In genomic region chr7:27296518-27296917, GRCm38 (mm10) we compare ENCODE assay signal across 25 mouse cellular contexts. TPM values are rescaled to one million over a fixed set of nuclear protein-coding genes. Genes with fewer than 3 reads are reported as not detected.
DNase-seq lines count a peak whose midpoint lies in the region; ATAC-seq and TF ChIP-seq lines count a peak whose summit lies in the region.
"Had no signal": no experiment of that assay in that cellular context is flagged by ENCODE, and none has a peak within 500 bp of the region (broad histone marks: within the 10 kb centered on the region; RNA-seq: fewer than 3 reads in every experiment).

No protein-coding gene starts in this region.

- no peaks in the 10 kb centered on the region for H3K36me3 ChIP-seq in stomach, postnatal 0 days (ENCODE audit: control insufficient read depth, insufficient read depth, low read length)
- H3K36me3 ChIP-seq in intestine, embryonic 16.5 days (ENCODE audit: control insufficient read depth, insufficient read depth, low read length), result no peaks in the 10 kb centered on the region
- H3K36me3 ChIP-seq: embryonic facial prominence, embryonic 12.5 days; embryonic facial prominence, embryonic 15.5 days; G1E; hindbrain, embryonic 10.5 days; hindbrain, embryonic 13.5 days; intestine, embryonic 15.5 days had no signal

- no peaks in the 10 kb centered on the region for H3K27me3 ChIP-seq in stomach, postnatal 0 days (ENCODE audit: control insufficient read depth, insufficient read depth, low read length)
- no peaks in the 10 kb centered on the region for H3K27me3 ChIP-seq in intestine, embryonic 16.5 days (replicated peaks; ENCODE audit: control insufficient read depth, insufficient read depth, low read length)
- H3K27me3 ChIP-seq: embryonic facial prominence, embryonic 12.5 days; embryonic facial prominence, embryonic 15.5 days; intestine, embryonic 15.5 days had no signal

- H3K9me3 ChIP-seq in stomach, postnatal 0 days (ENCODE audit: control insufficient read depth, low read length), result no peaks in the 10 kb centered on the region
- H3K9me3 ChIP-seq in intestine, embryonic 16.5 days (ENCODE audit: control insufficient read depth, low read length), result no peaks in the 10 kb centered on the region
- H3K9me3 ChIP-seq: embryonic facial prominence, embryonic 15.5 days; G1E; hindbrain, embryonic 13.5 days; intestine, embryonic 15.5 days had no signal

- no peak overlapping the region for H3K4me2 ChIP-seq in stomach, postnatal 0 days (replicated peaks; ENCODE audit: low read depth)
- no peak overlapping the region for H3K4me2 ChIP-seq in intestine, embryonic 16.5 days (ENCODE audit: low read depth, low read length)
- H3K4me2 ChIP-seq: embryonic facial prominence, embryonic 12.5 days; embryonic facial prominence, embryonic 15.5 days; heart, embryonic 11.5 days; hindbrain, embryonic 13.5 days; intestine, embryonic 15.5 days had no signal

- H3K27ac ChIP-seq in gastrocnemius, adult 2 months, result peak overlapping the region; percentile 20; the same call in 1 of the 2 replicates
- H3K27ac ChIP-seq in stomach, postnatal 0 days (replicated peaks), result no peak overlapping the region
- H3K27ac ChIP-seq in intestine, embryonic 16.5 days (ENCODE audit: low read length), result no peak overlapping the region
- H3K27ac ChIP-seq: embryonic facial prominence, embryonic 12.5 days; embryonic facial prominence, embryonic 15.5 days; hindbrain, embryonic 10.5 days; hindbrain, embryonic 13.5 days; intestine, embryonic 15.5 days had no signal

- WGBS in stomach, postnatal 0 days, result 95% methylated on average over 4 of the region's 4 CpGs
- 93% methylated on average over 4 of the region's 4 CpGs for WGBS in intestine, embryonic 16.5 days

- intact Hi-C loops in gastrocnemius, adult 2 months (cut with DNase I), result no loop called here
- intact Hi-C loops in gastrocnemius, postnatal 36 days (cut with DNase I), result no loop called here

- H3K4me3 ChIP-seq in gastrocnemius, adult 2 months, result no peak overlapping the region
- H3K4me3 ChIP-seq in stomach, postnatal 0 days (ENCODE audit: low read depth, low read length), result no peak overlapping the region
- no peak overlapping the region for H3K4me3 ChIP-seq in intestine, embryonic 16.5 days (ENCODE audit: low read length)
- H3K4me3 ChIP-seq: embryonic facial prominence, embryonic 12.5 days; embryonic facial prominence, embryonic 15.5 days; hindbrain, embryonic 10.5 days; hindbrain, embryonic 13.5 days; intestine, embryonic 15.5 days had no signal

- DNase-seq in gastrocnemius, adult 2 months, result no peak
- no peak for DNase-seq in gastrocnemius, postnatal 36 days
- DNase-seq in 416B (ENCODE audit: low read depth) (peak; percentile 34), ES-CJ7 (ENCODE audit: low read depth, low spot score) (peak; percentile 34)
- no peak for DNase-seq in stomach, postnatal 0 days (ENCODE audit: low spot score)
- DNase-seq in cerebellum, postnatal 14 days, result no peak
- DNase-seq: B cell, adult 2 months; cerebellum, adult 18-20 months; cerebellum, adult 9-10 months; cerebellum, postnatal 25 days; forebrain, postnatal 0 days; gastrocnemius, postnatal 25 days had no signal

- no peaks in the 10 kb centered on the region for H3K4me1 ChIP-seq in stomach, postnatal 0 days (replicated peaks; ENCODE audit: control insufficient read depth, insufficient read depth)
- H3K4me1 ChIP-seq in intestine, embryonic 16.5 days (ENCODE audit: control insufficient read depth, insufficient read depth, low read length), result 0 out of 2 replicates have a peak, but pooled peaks cover 6% of the 10 kb centered on the region
- H3K4me1 ChIP-seq: hindbrain, embryonic 10.5 days; hindbrain, embryonic 13.5 days had no signal

- TF ChIP-seq CTCF in gastrocnemius, adult 2 months (IDR thresholded peaks at IDR 0.05), result no peak; the same call in 1 of the 2 replicates
- peak; percentile 24; the same call in 1 of the 2 replicates for TF ChIP-seq CTCF in stomach, postnatal 0 days (IDR thresholded peaks at IDR 0.05; ENCODE audit: low read depth)

- no peak overlapping the region for H3K9ac ChIP-seq in stomach, postnatal 0 days (ENCODE audit: low read length)
- H3K9ac ChIP-seq in intestine, embryonic 16.5 days (ENCODE audit: low read depth, low read length), result no peak overlapping the region
- H3K9ac ChIP-seq: embryonic facial prominence, embryonic 12.5 days; embryonic facial prominence, embryonic 15.5 days; forebrain, postnatal 0 days; hindbrain, embryonic 13.5 days; intestine, embryonic 15.5 days had no signal

- no peak for TF ChIP-seq EP300 in stomach, postnatal 0 days (optimal IDR thresholded peaks at IDR 0.05)

- no peak for ATAC-seq in stomach, postnatal 0 days (ENCODE audit: low FRiP score, low TSS enrichment)
- ATAC-seq in intestine, embryonic 16.5 days, result no peak
- ATAC-seq: activated CD4-positive, CD25-positive, alpha-beta regulatory T cell, adult 4 months; forebrain, embryonic 14.5 days; forebrain, postnatal 0 days; hindbrain, embryonic 16.5 days; intestine, embryonic 15.5 days had no signal

RNA-seq across cellular contexts. Expression of gene Numbl, which starts 38.3 kb away (rescaled TPM):
- total RNA-seq in gastrocnemius, adult 2 months (2021), result 1 to 10 TPM; 3.8 to 4.2 TPM
- 1 to 10 TPM; 4.4 TPM for total RNA-seq in gastrocnemius, postnatal 36 days (2021)
- 12.8 and 14.6 TPM in 2 replicates for polyA plus RNA-seq in stomach, postnatal 0 days (2015; fragmentation: Nextera tagmentation; extraction: Ambion mirVana)
- polyA plus RNA-seq in intestine, embryonic 16.5 days (2015; fragmentation: Nextera tagmentation; extraction: Ambion mirVana), result 9.1 and 10.8 TPM in 2 replicates
- polyA plus RNA-seq: activated CD4-positive, CD25-positive, alpha-beta regulatory T cell, adult 4 months had no signal

RNA-seq across cellular contexts. Expression of gene Ltbp4, which starts 41.0 kb away (rescaled TPM):
- 10 to 100 TPM; 48.0 to 81.2 TPM for total RNA-seq in gastrocnemius, adult 2 months (2021)
- total RNA-seq in gastrocnemius, postnatal 36 days (2021), result 10 to 100 TPM; 62.1 to 65.3 TPM
- 81.0 and 94.8 TPM in 2 replicates for polyA plus RNA-seq in stomach, postnatal 0 days (2015; fragmentation: Nextera tagmentation; extraction: Ambion mirVana)
- 70.2 and 79.2 TPM in 2 replicates for polyA plus RNA-seq in intestine, embryonic 16.5 days (2015; fragmentation: Nextera tagmentation; extraction: Ambion mirVana)
- total RNA-seq: common myeloid progenitor, adult 5-6 weeks; granulocyte monocyte progenitor cell, adult 5-6 weeks had no signal

RNA-seq across cellular contexts. Expression of gene Shkbp1, which starts 59.3 kb away (rescaled TPM):
- total RNA-seq in gastrocnemius, adult 2 months (2021), result 1 to 10 TPM; 2.3 to 2.8 TPM
- total RNA-seq in gastrocnemius, postnatal 36 days (2021), result 1 to 10 TPM; 1.7 to 2.1 TPM
- 26.3 and 27.3 TPM in 2 replicates for polyA plus RNA-seq in stomach, postnatal 0 days (2015; fragmentation: Nextera tagmentation; extraction: Ambion mirVana)
- 35.6 and 37.8 TPM in 2 replicates for polyA plus RNA-seq in intestine, embryonic 16.5 days (2015; fragmentation: Nextera tagmentation; extraction: Ambion mirVana)

Comparison
In these comparisons a context has a peak if more than half of its experiments do, and no peak if none do; other contexts are left out.
1. DNase-seq: peak in 416B (single experiment) and ES-CJ7 (single experiment); none in gastrocnemius, adult 2 months (single experiment), gastrocnemius, postnatal 36 days (0 of 2), stomach, postnatal 0 days (single experiment) and cerebellum, postnatal 14 days (0 of 2).